Mouse (Mus musculus) E14TG2a.4 (cell line): ENCODE results near the gene Nmur1.
A peak's percentile ranks its signal among the peaks of the same experiment; 100 is the strongest.

Source experiments
- H3K27me3 ChIP-seq: 2 replicates; pipeline ENCODE4 v1.6.1; 2014; ENCODE audit warnings: low read length, control low read depth; ENCODE audit not compliant: insufficient read depth
- H3K36me3 ChIP-seq: 2 replicates; pipeline ENCODE4 v1.6.1; 2014; ENCODE audit warnings: low read length, control low read depth; ENCODE audit not compliant: insufficient read depth
- H3K4me1 ChIP-seq: replicated peaks from 2 replicates; pipeline ENCODE4 v1.6.1; 2014; ENCODE audit warnings: low read depth, low read length, control low read depth
- H3K4me3 ChIP-seq: replicated peaks from 2 replicates; pipeline ENCODE4 v1.5.1; 2014; ENCODE audit warnings: mild to moderate bottlenecking, low read length
- H3K9me3 ChIP-seq: 2 replicates; pipeline ENCODE4 v1.6.1; 2014; ENCODE audit warnings: low read length, control low read depth
- CTCF ChIP-seq: conservative IDR thresholded peaks from 2 replicates; pipeline ENCODE4 v1.5.1; 2014; ENCODE audit warnings: low read length
- NANOG ChIP-seq: IDR thresholded peaks from 2 replicates; pipeline ENCODE4 v1.6.1; 2014; ENCODE audit warnings: borderline replicate concordance, low read length, mixed read lengths
- POU5F1 ChIP-seq: IDR thresholded peaks from 2 replicates; pipeline ENCODE4 v1.6.1; 2014; ENCODE audit warnings: low read length, borderline replicate concordance

The Nmur1 gene

DNA sequence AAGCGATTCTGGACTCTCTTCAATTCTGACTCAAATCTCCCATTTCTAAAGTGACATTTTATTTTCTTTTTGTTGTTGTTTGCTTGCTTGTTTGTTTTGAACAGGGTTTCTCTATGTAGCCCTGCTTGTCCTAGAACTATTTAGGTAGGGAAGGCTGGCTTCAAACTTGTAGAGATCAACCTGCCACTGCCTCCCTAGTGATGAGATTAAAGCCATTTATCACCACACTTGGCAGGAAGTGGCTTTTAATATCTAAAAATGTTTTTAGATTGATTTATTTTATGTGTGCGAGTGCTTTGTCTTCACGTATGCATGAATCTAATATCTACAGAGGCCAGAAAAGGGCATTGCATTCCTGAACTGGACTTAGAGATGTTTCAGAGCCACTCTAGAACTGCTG is 32.8 kb downstream of the Nmur1 start:
- TF ChIP-seq NANOG (no peak), POU5F1 (no peak), CTCF (no peak)
- peaks cover 5% of the 10 kb centered on the region for H3K27me3 ChIP-seq
- H3K36me3 ChIP-seq: no peaks in the 10 kb centered on the region
- no peaks in the 10 kb centered on the region for H3K9me3 ChIP-seq
- H3K4me1 ChIP-seq: peaks cover 28% of the 10 kb centered on the region
- H3K4me3 ChIP-seq: no peak overlapping the region

- no peaks in the 10 kb centered on the region for H3K9me3 ChIP-seq
- H3K27me3 ChIP-seq: peaks cover 17% of the 10 kb centered on the region
- H3K4me1 ChIP-seq: peaks cover 29% of the 10 kb centered on the region
- H3K4me3 ChIP-seq: no peak overlapping the region
- H3K36me3 ChIP-seq: no peaks in the 10 kb centered on the region
- TF ChIP-seq CTCF: no peak
Observed at GRCm38 (mm10) chr1:86391425-86391824, 34.6 kb downstream of the Nmur1 start.

DNA sequence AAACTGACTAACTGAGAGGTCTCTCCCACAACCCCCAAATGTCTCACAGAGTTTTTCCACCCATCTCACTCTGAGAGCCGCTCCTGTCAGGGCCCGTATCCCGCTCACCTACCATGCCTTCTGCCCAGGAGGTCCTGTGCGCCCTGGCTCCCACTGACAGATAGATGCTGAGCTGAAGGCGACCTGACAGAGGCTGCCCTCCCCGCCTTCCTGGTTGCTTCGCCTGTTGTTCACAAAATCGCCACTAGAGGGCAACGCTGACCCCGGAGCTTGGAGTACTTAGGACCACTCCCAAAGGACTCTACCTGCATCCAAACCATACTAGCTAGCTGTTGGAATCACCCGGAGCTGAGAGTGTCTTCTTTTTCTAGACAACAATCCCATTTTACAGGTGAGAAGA is 36.8 kb downstream of the Nmur1 start:
- TF ChIP-seq CTCF (peak; percentile 91), NANOG (no peak)
- peaks cover 29% of the 10 kb centered on the region for H3K4me1 ChIP-seq
- no peak overlapping the region for H3K4me3 ChIP-seq
- peaks cover 22% of the 10 kb centered on the region for H3K27me3 ChIP-seq
- H3K9me3 ChIP-seq: no peaks in the 10 kb centered on the region
- H3K36me3 ChIP-seq: no peaks in the 10 kb centered on the region

DNA sequence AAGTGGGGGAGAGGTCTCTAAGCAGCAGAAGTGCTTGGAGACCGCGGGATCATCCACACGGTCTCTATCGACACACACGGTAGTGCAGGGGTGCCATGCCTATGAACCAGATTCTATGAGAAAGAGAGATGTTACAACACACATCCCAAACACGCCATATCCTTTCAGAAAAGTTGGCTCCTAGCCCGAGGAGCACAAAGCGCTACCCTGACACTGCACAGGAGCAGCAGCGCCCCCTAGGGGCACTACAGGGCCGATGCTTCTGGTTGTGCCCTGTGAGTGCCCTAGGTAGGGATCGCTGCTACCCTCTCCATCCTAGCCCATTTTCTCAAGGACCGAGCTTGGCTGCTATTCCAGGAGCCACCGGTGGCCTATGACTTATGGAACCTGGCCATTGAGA is 45.0 kb downstream of the Nmur1 start:
- peaks cover 18% of the 10 kb centered on the region for H3K27me3 ChIP-seq
- H3K4me3 ChIP-seq: peak overlapping the region; percentile 52
- peak; percentile 95 for TF ChIP-seq CTCF
- no peak for TF ChIP-seq NANOG
- peaks cover 12% of the 10 kb centered on the region for H3K4me1 ChIP-seq
- no peaks in the 10 kb centered on the region for H3K36me3 ChIP-seq
- H3K9me3 ChIP-seq: no peaks in the 10 kb centered on the region

- H3K4me3 ChIP-seq: no peak overlapping the region
- H3K9me3 ChIP-seq: no peaks in the 10 kb centered on the region
- H3K4me1 ChIP-seq: peaks cover 12% of the 10 kb centered on the region
- no peaks in the 10 kb centered on the region for H3K36me3 ChIP-seq
- no peak for TF ChIP-seq CTCF
- TF ChIP-seq POU5F1: no peak
- no peak for TF ChIP-seq NANOG
- H3K27me3 ChIP-seq: peaks cover 12% of the 10 kb centered on the region
Observed at GRCm38 (mm10) chr1:86379161-86379569, 46.9 kb downstream of the Nmur1 start.

GRCm38 (mm10) chr1:86378662-86379061 is 47.4 kb downstream of the Nmur1 start:
- Histone ChIP-seq H3K36me3 (no peaks in the 10 kb centered on the region), H3K9me3 (no peaks in the 10 kb centered on the region), H3K27me3 (peaks cover 12% of the 10 kb centered on the region), H3K4me1 (peaks cover 12% of the 10 kb centered on the region), H3K4me3 (no peak overlapping the region)
- no peak for TF ChIP-seq NANOG
- TF ChIP-seq CTCF: no peak
- no peak for TF ChIP-seq POU5F1

GRCm38 (mm10) chr1:86376354-86376753 is 49.7 kb downstream of the Nmur1 start:
- no peak for TF ChIP-seq CTCF
- TF ChIP-seq NANOG: no peak
- TF ChIP-seq POU5F1: no peak
- Histone ChIP-seq H3K9me3 (no peaks in the 10 kb centered on the region), H3K4me3 (no peak overlapping the region), H3K36me3 (no peaks in the 10 kb centered on the region), H3K27me3 (peaks cover 13% of the 10 kb centered on the region; the same call in 1 of the 2 replicates), H3K4me1 (peaks cover 17% of the 10 kb centered on the region)

DNA sequence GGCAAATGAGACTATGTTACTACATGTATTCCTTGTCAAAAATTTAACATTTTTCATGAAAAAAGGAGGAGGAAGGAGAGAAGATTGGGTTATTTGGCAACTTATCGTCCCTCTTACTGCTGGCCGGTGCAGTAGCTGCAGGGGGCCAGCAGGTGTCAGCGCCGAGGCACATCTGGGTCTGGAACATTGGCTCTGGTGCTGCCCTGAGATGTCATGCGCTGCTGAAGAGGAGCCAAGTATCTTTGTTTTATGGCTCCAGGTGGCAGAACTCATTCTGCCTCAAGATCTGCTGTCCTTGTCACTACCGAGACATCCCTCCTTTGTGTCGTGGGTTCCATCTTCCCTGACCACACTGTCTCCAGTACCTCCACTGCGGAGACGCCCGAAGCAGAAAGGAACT is 54.0 kb downstream of the Nmur1 start:
- TF ChIP-seq POU5F1: no peak
- peak; percentile 99 for TF ChIP-seq CTCF
- peaks cover 7% of the 10 kb centered on the region; the same call in 1 of the 2 replicates for H3K27me3 ChIP-seq
- no peak overlapping the region for H3K4me3 ChIP-seq
- H3K36me3 ChIP-seq: no peaks in the 10 kb centered on the region
- H3K9me3 ChIP-seq: no peaks in the 10 kb centered on the region
- 0 out of 2 replicates have a peak, but pooled peaks cover 5% of the 10 kb centered on the region for H3K4me1 ChIP-seq

DNA sequence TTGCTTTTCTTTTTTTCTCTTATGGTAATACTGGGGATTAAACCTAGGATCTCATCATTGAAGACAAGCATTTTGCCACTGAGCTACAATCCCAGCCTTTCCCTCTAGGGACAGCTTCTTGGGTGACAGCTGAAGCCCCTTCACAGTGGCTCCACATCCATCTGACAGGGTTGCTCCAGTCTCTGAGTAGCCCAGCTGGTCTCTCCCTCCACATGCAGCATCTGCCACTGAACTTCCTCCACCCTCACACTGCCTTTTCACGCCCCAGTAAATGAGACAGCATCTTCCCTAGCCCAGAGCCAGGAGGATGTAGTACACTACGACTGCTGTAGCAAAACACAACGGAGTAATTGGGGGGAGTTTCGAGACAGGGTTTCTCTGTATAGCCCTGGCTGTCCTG is 57.9 kb downstream of the Nmur1 start:
- no peak overlapping the region for H3K4me3 ChIP-seq
- TF ChIP-seq POU5F1: no peak
- TF ChIP-seq NANOG: no peak
- TF ChIP-seq CTCF: no peak
- H3K4me1 ChIP-seq: peaks cover 10% of the 10 kb centered on the region
- H3K36me3 ChIP-seq: 0 out of 2 replicates have a peak, but pooled peaks cover 4% of the 10 kb centered on the region
- peaks cover 4% of the 10 kb centered on the region; the same call in 1 of the 2 replicates for H3K27me3 ChIP-seq
- no peaks in the 10 kb centered on the region for H3K9me3 ChIP-seq

GRCm38 (mm10) chr1:86363671-86364070 is 62.4 kb downstream of the Nmur1 start:
- Histone ChIP-seq H3K4me3 (no peak overlapping the region), H3K36me3 (peaks cover 24% of the 10 kb centered on the region)
- TF ChIP-seq POU5F1: no peak
- no peak for TF ChIP-seq CTCF
- TF ChIP-seq NANOG: no peak

More at GRCm38 (mm10) chr1:86363671-86364070, 62.4 kb downstream of the Nmur1 start:
- Histone ChIP-seq H3K27me3 (no peaks in the 10 kb centered on the region), H3K4me1 (peaks cover 26% of the 10 kb centered on the region), H3K9me3 (no peaks in the 10 kb centered on the region)
